Mouse (Mus musculus) lung, postnatal 10 days (tissue): Measurements from ENCODE around the gene Ttf1.

Experiments used
- DNase-seq: peaks from one replicate; pipeline ENCODE4 v3.0.0; 2021

Gene Ttf1

DNA sequence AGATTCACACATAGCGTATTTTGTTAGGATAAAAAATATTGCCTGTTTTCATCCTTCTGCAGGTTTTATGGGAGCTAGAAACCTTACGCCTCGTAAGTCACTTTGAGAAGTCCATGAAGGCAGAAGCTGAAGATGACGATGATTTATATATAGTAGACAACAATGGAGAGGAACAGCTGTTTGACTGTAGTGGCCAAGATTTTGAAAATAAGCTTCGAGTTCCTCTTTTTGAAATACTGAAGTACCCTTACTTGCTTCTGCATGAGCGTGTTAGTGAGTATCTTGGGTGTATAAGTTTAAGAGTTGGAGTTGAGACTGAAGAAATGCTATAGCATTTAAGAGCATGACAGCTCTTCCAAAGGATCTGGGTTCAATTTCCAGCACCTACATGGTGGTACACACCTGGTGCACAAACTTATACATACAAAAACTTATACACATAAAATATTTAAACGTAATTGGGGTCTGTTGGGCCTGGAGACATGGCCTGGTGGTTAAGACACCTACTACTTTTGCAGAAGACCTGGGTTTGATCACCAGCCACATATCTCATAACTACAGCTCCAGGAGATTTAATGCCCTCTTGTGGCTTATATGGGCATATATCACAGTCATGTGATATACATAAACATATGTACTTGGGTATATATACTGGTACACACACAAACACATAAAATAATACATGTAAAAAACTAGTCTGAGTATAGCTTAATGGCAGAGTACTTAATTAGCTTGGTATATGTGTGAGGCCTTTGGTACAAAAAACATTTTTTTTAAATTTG, 70.2 kb downstream of the Ttf1 start:
- no peak for DNase-seq

DNA sequence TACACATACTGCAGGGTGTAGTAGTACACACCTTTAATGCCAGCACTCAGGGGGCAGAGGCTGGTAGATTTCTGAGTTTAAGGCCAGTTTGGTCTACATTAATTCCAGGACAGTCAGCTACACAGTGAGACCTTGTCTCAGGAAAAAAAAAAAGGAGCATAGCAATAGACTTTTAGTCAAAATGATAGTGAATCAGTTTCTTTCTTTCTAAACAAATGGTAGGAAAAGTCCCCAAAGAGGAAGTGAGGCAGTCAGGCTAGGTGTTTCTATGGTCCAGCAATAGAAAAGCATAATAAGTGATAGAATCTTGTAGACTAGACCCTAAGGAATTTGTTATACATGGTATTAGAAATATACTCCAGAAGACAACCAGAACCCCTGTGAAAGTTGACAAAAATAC, 75.1 kb downstream of the Ttf1 start:
- no peak for DNase-seq
